Mouse (Mus musculus) lung, postnatal 4 days (tissue): ENCODE measurements around the gene Apaf1.

ENCODE experiments used
- DNase-seq, 2 experiments: peaks; one replicate each; pipeline ENCODE4 v3.0.0; 2021

Apaf1 gene

DNA sequence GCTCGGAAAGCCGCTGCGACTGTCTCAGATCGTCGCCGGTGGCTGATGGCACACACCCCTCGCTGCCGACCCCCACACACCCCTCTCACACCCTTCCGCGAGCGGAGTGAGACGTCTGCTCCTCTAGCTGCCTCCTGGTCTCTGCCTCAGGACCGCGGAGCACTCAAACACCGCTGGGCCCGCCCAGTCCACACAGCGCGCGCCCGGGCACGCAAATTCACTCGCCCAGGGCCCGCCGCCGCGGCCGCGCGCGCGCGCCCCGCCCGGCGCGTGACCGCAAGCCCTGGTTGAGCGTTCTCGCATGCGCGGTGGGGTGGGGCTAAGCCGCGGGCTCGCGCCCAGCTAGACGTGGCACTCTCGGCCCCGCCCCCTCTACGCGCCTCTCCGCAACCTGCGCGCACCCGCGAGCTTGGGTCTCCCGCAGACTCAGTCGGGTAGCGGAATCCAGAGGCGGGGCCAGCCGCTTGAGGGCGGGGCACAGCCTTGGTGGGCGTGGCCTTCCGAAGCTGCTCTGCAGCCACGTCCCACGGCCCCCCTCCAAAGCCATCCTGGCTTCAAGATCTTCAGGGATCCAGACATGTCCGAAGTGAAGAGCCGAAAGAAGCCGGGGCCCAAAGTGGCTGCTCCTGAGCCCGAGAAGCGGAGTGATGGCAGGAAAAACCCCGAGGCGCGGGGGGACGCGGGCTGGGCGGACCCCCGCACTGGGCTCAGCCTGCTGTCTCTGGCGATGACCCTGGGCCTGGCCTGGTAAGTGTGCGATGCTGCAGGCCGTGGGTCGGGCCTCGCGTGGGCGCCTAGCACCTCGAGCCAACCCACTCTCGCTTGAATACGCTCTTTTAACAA is at the start of gene Apaf1, which contains the start of gene Ikbip:
Gene Apaf1 (minus strand): TSS at position 221 of the 843 bp plus-strand sequence.
Gene Ikbip (plus strand): TSS at position 391 of the 843 bp plus-strand sequence.
- DNase-seq: peak; percentile 100

DNA sequence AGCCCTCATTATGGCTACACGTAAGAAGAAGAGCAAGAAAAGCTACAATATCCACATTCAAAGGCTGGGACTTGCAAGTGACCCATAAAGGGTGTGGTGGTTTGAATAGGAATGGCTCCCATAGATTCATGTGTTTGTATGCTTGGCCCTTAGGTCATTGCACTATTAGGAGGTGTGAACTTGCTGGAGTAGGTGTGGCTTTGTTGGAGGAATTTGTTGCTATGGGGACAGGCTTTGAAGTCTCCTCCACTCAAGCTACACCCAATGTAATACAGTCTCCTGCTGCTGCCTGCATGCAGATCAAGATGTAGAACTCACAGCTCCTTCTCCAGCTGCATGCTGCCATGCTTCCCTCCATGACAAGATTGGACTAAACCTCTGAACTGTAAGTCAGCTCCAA is 49.0 kb upstream of the Apaf1 start:
- no peak for DNase-seq

DNA sequence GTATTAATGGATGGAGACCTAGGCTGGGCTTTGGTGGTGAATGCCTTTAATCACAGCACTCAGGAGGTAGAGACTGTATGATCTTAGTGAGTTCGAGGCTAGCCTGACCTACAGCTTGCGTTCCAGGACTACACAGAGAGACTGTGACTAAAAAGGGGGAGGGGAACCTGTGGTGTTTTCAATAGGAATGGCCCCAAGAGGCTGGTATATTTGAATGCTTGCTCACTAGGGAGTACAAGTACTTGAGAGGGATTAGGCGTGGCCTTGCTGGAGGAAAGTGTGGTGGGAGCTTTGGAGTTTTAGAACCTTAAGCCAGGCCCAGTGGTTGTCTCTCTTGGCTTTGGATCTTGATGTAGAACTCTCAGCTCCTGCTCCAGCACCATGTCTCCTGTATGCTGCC is 48.2 kb upstream of the Apaf1 start:
- DNase-seq: no peak

- DNase-seq: no peak
Observed at GRCm38 (mm10) chr10:91128551-91129160, 46.1 kb upstream of the Apaf1 start.

DNA sequence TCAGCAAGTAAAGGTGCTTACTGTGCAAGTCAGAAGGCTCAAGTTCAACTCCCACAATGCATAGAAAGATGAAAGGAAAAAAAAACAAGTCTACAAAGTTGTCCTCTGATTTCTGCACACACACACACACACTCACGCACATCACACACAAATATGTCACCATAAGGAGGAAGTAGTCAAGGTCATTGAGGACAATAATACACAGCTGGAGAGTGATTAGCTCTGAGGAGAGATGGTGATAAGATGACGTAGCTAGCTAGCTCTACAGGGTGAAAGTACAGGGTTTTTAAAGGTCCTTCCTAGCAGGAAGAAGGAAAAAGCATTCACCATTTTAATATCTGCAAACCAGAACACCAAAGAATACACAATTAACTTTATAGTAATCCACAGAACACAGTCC is 44.8 kb upstream of the Apaf1 start:
- no peak for DNase-seq

- no peak for DNase-seq
Observed at GRCm38 (mm10) chr10:91126618-91127355, 44.2 kb upstream of the Apaf1 start.

GRCm38 (mm10) chr10:91123828-91124822 is 41.6 kb upstream of the Apaf1 start, which contains the start of gene Slc25a3:
Gene Slc25a3, minus strand, starts transcription at chr10:91124059.
- DNase-seq: peak; percentile 98 to 99

DNA sequence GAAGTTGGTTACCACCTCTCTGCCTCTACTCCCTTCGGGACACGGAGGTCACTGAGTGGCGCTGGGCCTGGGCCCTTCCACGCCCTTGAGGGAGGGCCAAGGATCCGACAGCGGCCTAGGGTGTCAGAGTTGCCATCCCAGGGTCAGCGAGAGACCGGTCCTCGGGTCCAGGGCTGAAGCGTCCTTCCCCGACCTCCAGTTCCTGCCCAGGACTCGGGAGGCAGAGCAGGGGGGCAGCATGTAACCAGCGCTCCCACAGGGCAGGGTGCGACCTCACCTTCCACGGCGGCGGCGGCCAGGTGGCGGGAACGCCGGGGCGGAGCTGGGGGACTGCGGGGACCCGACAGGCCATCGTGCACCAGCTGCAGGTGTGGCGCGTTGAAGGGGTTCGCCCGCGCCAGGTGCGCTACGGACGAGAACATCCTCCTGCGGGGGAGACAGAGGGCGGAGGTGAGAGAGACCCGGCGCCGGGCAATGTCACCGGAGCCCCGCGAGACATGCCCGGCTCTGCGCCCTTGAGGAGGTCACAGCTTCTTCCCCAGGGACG is 40.8 kb upstream of the Apaf1 start:
- peak in 1 of 2 experiments; percentile 58 for DNase-seq

- no peak for DNase-seq
Observed at GRCm38 (mm10) chr10:91122646-91123045, 40.1 kb upstream of the Apaf1 start.

DNA sequence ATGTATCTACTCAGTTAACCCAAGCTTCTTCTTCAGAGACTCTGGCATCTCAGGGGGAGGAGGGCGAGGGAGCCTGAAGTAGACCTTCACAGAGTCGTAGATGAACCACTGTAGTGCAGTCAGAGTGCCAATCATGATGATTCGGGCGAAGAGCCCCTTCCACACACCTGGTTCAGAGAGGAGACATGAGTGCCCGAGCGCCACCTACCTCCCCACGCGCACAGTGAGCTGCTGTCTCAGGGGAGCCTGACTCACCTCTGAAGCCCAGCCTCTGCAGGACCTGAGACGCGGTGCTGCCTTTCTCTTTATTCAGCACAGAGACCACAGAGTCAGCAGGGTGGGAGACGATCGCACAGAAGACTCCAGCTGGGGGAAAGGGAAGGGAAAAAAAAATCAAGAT is 34.4 kb upstream of the Apaf1 start:
- DNase-seq: no peak

- DNase-seq: no peak
Observed at GRCm38 (mm10) chr10:91109841-91110240, 27.3 kb upstream of the Apaf1 start.

DNA sequence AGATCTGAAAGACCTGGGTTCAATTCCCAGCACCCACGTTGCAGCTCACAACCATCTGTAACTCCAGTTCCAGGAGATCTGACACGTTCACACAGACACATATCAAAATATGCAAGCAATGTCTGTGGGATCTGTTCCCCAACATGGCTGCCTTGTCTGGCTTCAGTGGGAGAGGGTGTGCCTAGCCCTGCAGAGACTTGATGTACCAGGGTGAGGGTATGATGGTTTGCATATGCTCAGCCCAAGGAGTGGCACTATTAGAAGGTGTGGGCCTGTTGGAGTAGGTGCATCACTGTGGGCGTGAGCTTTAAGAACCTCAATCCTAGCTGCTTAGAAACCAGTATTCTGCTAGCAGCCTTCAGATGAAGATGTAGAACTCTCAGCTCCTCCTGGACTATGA is 23.4 kb upstream of the Apaf1 start:
- DNase-seq: no peak

DNA sequence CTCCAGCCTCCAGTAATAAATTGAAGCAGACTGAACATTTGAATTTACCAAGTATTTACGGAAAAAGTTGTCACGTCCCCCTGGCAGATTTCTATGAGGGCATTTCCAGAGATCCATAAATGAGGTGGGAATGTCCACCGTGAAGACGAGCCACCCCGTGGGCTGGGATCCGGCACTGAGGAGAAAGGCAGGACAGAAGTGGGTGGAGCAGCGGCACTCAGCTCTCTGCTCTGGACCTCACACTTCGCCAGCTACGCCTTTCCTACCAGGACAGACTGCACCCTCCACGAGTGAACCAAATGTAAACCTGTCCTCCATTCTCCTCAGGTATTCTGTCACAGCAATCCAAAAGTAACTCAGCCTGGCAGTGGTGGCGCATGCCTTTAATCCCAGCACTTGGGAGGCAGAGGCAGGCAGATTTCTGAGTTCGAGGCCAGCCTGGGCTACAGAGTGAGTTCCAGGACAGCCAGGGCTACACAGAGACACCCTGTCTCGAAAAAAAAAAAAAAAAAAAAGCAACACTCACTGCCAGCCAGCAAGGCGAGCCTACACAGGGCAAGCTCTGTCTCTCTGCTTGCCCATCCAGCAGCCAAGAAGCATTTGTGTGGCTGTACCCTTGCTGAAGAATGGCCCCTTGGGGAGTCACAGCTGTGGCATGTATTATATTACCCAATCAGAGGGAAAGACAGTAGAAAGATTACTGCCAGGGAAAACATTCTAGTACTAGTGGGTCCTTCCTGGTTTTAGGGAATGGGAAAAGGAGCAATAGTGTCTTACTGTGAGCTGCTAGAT is 20.4 kb upstream of the Apaf1 start:
- no peak for DNase-seq

DNA sequence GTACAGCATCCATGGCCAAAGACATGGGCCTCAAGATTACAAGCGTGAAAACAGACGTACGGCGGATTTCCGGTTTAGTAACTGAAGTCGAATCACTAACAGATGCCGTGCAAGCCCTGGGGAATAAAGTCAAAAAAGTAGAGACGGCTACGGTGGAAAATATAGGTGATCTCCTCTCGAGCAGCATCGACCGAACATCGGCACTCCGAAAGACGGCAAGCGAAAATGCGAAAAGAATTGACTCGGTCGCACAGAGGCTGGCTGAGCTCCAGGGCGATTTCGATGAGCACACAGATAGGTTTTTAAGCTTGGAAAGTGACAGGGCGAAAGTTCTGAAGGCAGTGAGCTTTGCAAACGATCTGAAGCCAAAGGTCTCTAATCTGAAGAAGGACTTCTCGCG is 19.4 kb upstream of the Apaf1 start:
- DNase-seq: no peak

- no peak for DNase-seq
Observed at GRCm38 (mm10) chr10:91100101-91100500, 17.5 kb upstream of the Apaf1 start.

DNA sequence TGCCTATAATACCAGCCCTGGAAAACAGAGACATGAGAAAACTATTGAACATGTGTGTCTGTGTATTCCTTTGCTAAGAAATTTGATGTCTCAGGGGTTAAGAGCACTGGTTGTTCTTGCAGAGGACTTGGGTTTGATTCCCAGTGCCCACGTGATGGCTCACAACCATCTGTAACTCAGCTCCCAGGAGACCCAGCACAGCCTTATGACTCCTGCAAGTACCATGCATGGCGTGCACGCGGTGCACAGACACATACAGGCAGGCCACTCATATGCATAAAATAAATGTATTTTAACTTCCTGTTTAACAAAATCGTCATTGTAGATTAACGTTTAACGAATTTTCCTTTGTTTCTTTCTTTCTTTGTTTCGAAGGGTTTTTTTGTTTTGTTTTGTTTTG is 15.5 kb upstream of the Apaf1 start:
- no peak for DNase-seq

- DNase-seq: no peak
Observed at GRCm38 (mm10) chr10:91094251-91095104, 11.9 kb upstream of the Apaf1 start.

GRCm38 (mm10) chr10:91092812-91093211 is 10.2 kb upstream of the Apaf1 start:
- DNase-seq: no peak

DNA sequence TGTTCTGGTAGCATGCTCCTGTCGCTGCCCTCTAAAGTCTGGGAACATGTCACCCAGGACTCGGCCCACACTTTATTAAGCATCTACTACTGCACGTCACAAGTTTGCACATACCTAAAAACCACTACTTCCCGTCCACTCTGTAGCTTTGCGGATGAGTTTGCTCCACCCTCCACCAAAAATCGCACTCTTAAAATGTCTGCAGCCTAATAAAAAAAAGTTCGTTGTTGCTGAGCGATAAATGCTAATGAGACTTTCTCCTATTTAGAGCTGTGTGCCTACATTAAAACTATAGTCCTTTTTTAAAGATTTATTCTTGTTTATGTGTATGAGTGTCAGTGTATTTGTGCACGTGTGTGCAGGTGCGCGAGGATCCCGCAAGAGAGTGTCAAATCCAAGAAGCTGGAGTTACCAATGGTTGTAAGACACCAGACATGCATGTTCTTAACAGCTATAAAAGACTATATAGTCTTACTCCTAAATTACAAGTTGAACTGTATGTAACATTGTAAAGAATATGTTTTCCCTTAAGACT is 890 bp upstream of the Apaf1 start:
- DNase-seq: no peak
